Comparison of ENCODE assay signal across 15 mouse cellular contexts in genomic region chr5:139220610-139221009, GRCm38 (mm10). TPM values are rescaled to one million over a fixed set of nuclear protein-coding genes. Genes with fewer than 3 reads are reported as not detected.
DNase-seq lines count a peak whose midpoint lies in the region; ATAC-seq and TF ChIP-seq lines count a peak whose summit lies in the region.
"Had no signal": no experiment of that assay in that cellular context is flagged by ENCODE, and none has a peak within 500 bp of the region (broad histone marks: within the 10 kb centered on the region; RNA-seq: fewer than 3 reads in every experiment).

No protein-coding gene starts in this region.

- no peak overlapping the region for H3K27ac ChIP-seq in kidney, embryonic 16.5 days (ENCODE audit: low read length)
- H3K27ac ChIP-seq in spleen, adult 2 months (ENCODE audit: insufficient read depth, low read length), result peak overlapping the region; percentile 7
- no peak overlapping the region for H3K27ac ChIP-seq in forebrain, embryonic 16.5 days (ENCODE audit: low read length)
- H3K27ac ChIP-seq: intestine, embryonic 15.5 days; midbrain, embryonic 12.5 days had no signal

- H3K4me3 ChIP-seq in kidney, embryonic 16.5 days (ENCODE audit: low read length), result no peak overlapping the region
- no peak overlapping the region for H3K4me3 ChIP-seq in spleen, adult 2 months (ENCODE audit: extremely low read depth, insufficient read depth, insufficient read length)
- H3K4me3 ChIP-seq in forebrain, embryonic 16.5 days (replicated peaks; ENCODE audit: low read length), result no peak overlapping the region
- H3K4me3 ChIP-seq: intestine, embryonic 15.5 days; midbrain, embryonic 12.5 days had no signal

- WGBS in kidney, embryonic 16.5 days, result 74% methylated on average over 4 of the region's 4 CpGs
- 50% methylated on average over 4 of the region's 4 CpGs for WGBS in spleen, adult 2 months
- 92% methylated on average over 4 of the region's 4 CpGs for WGBS in forebrain, embryonic 16.5 days

- H3K27me3 ChIP-seq in kidney, embryonic 16.5 days (ENCODE audit: insufficient read depth, low read length), result no peaks in the 10 kb centered on the region
- no peaks in the 10 kb centered on the region for H3K27me3 ChIP-seq in spleen, adult 2 months (ENCODE audit: control insufficient read depth, insufficient read depth, low read length)
- no peaks in the 10 kb centered on the region for H3K27me3 ChIP-seq in forebrain, embryonic 16.5 days (replicated peaks; ENCODE audit: control insufficient read depth, insufficient read depth, low read length)
- H3K27me3 ChIP-seq: intestine, embryonic 15.5 days; midbrain, embryonic 12.5 days had no signal

- intact Hi-C loops in heart, postnatal 25 days (cut with DNase I), result no loop called here

- peaks cover 35% of the 10 kb centered on the region for H3K36me3 ChIP-seq in kidney, embryonic 16.5 days (ENCODE audit: insufficient read depth, low read length)
- peaks cover 17% of the 10 kb centered on the region for H3K36me3 ChIP-seq in spleen, adult 2 months (ENCODE audit: control insufficient read depth, insufficient read depth, low read length)
- H3K36me3 ChIP-seq in forebrain, embryonic 16.5 days (ENCODE audit: control insufficient read depth, insufficient read depth), result peaks cover 28% of the 10 kb centered on the region

- TF ChIP-seq CTCF in spleen, adult 2 months (IDR thresholded peaks at IDR 0.05; ENCODE audit: extremely low read depth, insufficient read depth, insufficient read length, insufficient replicate concordance), result no peak

- DNase-seq in kidney, adult 18-20 months, result peak; percentile 29
- DNase-seq in spleen, adult 2 months (ENCODE audit: low read depth in 1 of 2, low spot score in 2 of 2), result no peak
- no peak for DNase-seq in spleen, postnatal 36 days (ENCODE audit: low spot score in 2 of 2)
- DNase-seq in heart, postnatal 25 days (ENCODE audit: low spot score), result peak; percentile 31
- DNase-seq in ovary, postnatal 36 days (ENCODE audit: low spot score), result no peak
- DNase-seq: adrenal gland, postnatal 10 days; cerebellum, postnatal 25 days; lung, embryonic 14.5 days; right cerebral cortex, postnatal 25 days; thymus, postnatal 36 days had no signal

- H3K9me3 ChIP-seq in kidney, embryonic 16.5 days (ENCODE audit: low read length), result no peaks in the 10 kb centered on the region
- H3K9me3 ChIP-seq in forebrain, embryonic 16.5 days (ENCODE audit: control insufficient read depth, low read length), result no peaks in the 10 kb centered on the region
- H3K9me3 ChIP-seq: intestine, embryonic 15.5 days; midbrain, embryonic 12.5 days had no signal

- no peaks in the 10 kb centered on the region for H3K4me1 ChIP-seq in kidney, embryonic 16.5 days (ENCODE audit: insufficient read depth, low read length)
- peaks cover 3% of the 10 kb centered on the region; the same call in 1 of the 2 replicates for H3K4me1 ChIP-seq in spleen, adult 2 months (ENCODE audit: control insufficient read depth, insufficient read depth, insufficient read length)
- H3K4me1 ChIP-seq in forebrain, embryonic 16.5 days (replicated peaks; ENCODE audit: control insufficient read depth, insufficient read depth, low read length), result no peaks in the 10 kb centered on the region
- H3K4me1 ChIP-seq: intestine, embryonic 15.5 days; midbrain, embryonic 12.5 days had no signal

- no peak overlapping the region for H3K9ac ChIP-seq in kidney, embryonic 16.5 days (replicated peaks; ENCODE audit: low read length)
- no peak overlapping the region for H3K9ac ChIP-seq in forebrain, embryonic 16.5 days (replicated peaks; ENCODE audit: low read depth, low read length)
- H3K9ac ChIP-seq: intestine, embryonic 15.5 days; lung, embryonic 14.5 days; midbrain, embryonic 12.5 days had no signal

- TF ChIP-seq POLR2A in spleen, adult 2 months (IDR thresholded peaks at IDR 0.05; ENCODE audit: low read depth, low read length), result no peak

- ATAC-seq in kidney, embryonic 16.5 days (ENCODE audit: low FRiP score, low TSS enrichment), result no peak
- ATAC-seq in megakaryocyte, adult 5-6 weeks (ENCODE audit: poor library complexity, severe bottlenecking), result peak; percentile 56; the same call in 1 of the 2 replicates
- no peak for ATAC-seq in forebrain, embryonic 16.5 days
- ATAC-seq: intestine, embryonic 15.5 days had no signal

- H3K4me2 ChIP-seq in kidney, embryonic 16.5 days (replicated peaks; ENCODE audit: low read depth, low read length), result no peak overlapping the region
- H3K4me2 ChIP-seq in forebrain, embryonic 16.5 days (ENCODE audit: low read length), result no peak overlapping the region
- H3K4me2 ChIP-seq: intestine, embryonic 15.5 days; lung, embryonic 14.5 days; midbrain, embryonic 12.5 days had no signal

RNA-seq across cellular contexts. Expression of gene Sun1, which starts 20.2 kb away (rescaled TPM):
- polyA plus RNA-seq in kidney, embryonic 16.5 days (2015; fragmentation: Nextera tagmentation; extraction: Ambion mirVana), result 62.0 and 62.8 TPM in 2 replicates
- polyA plus RNA-seq in spleen, adult 2 months (2012; rRNA removed), result 23.8 and 24.7 TPM in 2 replicates
- 10 to 100 TPM; 42.4 to 53.7 TPM for total RNA-seq in heart, postnatal 25 days (2021)
- 40.8 and 44.1 TPM in 2 replicates for total RNA-seq in megakaryocyte, adult 5-6 weeks (2015)
- 67.0 and 72.5 TPM in 2 replicates for total RNA-seq in megakaryocyte, adult 5-6 weeks (2017)
- 56.3 and 60.7 TPM in 2 replicates for polyA plus RNA-seq in forebrain, embryonic 16.5 days (2015; fragmentation: Nextera tagmentation; extraction: Ambion mirVana)

RNA-seq across cellular contexts. Expression of gene Get4, which starts 31.5 kb away (rescaled TPM):
- polyA plus RNA-seq in kidney, embryonic 16.5 days (2015; fragmentation: Nextera tagmentation; extraction: Ambion mirVana), result 148 and 161 TPM in 2 replicates
- polyA plus RNA-seq in spleen, adult 2 months (2012; rRNA removed), result 91.4 and 137 TPM in 2 replicates
- total RNA-seq in heart, postnatal 25 days (2021), result 10 to 100 TPM; 40.9 to 45.2 TPM
- total RNA-seq in megakaryocyte, adult 5-6 weeks (2015), result 21.6 and 23.0 TPM in 2 replicates
- 18.5 and 23.1 TPM in 2 replicates for total RNA-seq in megakaryocyte, adult 5-6 weeks (2017)
- 133 and 135 TPM in 2 replicates for polyA plus RNA-seq in forebrain, embryonic 16.5 days (2015; fragmentation: Nextera tagmentation; extraction: Ambion mirVana)

Comparison
In these comparisons a context has a peak if more than half of its experiments do, and no peak if none do; other contexts are left out.
1. DNase-seq: peak in kidney, adult 18-20 months (single experiment) and heart, postnatal 25 days (single experiment); none in spleen, adult 2 months (0 of 2), spleen, postnatal 36 days (0 of 2) and ovary, postnatal 36 days (single experiment).